Mouse (Mus musculus) hindlimb bud, embryonic 11.5 days (tissue): ENCODE data around the gene Limch1.

Experiments
- DNase-seq: peaks from one replicate; pipeline ENCODE4 v3.0.0-alpha.2; 2012; ENCODE audit warnings: low read depth, low spot score; ENCODE audit errors: extremely low spot score

Gene Limch1

DNA sequence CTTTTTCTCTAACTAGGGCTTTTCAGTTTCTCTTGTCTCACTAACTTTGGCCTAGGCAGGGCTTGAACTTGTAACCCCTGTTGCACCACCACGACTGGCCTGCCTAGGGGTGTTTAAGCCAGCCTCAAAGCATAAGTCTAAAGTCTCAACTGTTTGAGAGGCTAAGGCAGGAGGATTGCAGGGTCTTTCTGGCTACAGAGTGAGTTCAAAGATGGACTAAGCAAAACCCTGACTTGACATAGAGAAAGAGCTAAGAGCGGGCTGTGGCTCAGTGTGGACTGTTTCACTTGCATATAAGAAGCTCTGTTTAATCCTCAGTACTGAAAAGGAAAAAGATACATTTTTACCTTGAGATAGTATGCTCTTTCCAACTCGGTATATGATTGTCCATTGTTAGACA lies 268.3 kb downstream of the Limch1 start:
- DNase-seq, result no peak

DNA sequence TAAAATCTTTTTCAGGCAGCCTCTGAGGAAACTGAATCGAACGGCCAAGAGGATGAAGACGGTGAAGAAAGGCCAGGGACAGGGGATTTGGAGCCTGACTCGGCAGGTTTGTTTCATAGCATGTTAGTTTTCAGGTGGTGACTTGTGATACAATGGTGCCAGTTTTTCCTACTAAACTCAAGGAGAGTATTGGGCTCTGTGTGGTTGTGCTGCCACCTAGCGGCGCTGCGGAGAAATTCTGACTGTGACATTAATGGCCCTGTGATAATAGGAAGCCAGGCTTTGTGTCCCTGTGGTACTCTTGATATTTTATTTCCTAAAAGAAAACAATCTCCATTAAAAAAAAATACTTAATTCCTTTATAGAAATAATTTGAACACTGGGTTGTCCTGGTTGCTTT lies 270.8 kb downstream of the Limch1 start:
- no peak for DNase-seq

DNA sequence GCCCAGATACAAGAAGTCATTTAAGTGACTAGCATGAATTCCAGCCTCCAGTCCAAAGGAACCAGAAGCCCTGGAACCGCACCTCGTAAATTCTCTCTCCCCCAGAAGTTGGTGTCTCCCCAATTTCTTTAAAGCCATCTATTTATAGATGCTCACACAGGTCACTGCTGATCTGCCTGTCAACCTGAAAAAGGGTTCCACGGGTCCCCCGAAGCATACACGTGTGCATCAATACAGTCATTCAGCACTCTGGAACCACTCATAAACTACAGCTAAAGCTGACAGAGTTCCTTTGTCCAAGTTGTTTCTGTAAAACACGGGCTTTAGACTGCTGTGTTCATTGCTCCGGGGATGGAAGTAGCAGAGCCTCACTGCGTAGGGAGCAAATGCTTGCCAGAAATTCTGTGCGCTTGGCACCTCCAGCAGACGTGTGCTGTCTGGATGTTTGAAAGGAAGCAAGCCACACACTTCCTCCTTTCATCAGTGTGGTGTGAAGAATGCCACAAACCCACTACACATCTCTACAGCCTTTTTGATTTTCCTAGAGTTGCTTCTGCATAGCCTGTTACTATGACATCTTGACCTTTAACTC lies 278.9 kb downstream of the Limch1 start:
- no peak for DNase-seq

GRCm38 (mm10) chr5:67025095-67025494 lies 279.5 kb downstream of the Limch1 start:
- DNase-seq, result no peak

DNA sequence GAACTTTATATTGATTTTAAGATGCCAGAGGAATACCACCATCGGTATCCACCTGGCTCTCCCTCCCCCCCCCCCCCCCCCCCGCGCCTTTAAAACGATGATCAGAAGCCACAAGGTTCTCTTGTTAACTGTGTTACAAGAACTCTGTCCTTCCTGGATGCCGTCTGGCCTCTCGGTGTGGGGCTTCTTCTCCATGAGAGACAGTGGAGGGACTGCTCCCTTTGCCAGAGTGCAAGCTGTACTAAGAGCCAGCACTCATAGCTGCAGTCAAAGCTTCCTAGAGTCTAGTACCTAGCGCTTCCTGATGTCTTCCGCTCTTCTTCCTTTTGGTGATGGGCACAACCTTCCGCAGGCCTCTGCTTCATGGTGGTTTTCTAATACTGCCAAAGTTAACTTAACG lies 280.0 kb downstream of the Limch1 start:
- DNase-seq, result no peak

DNA sequence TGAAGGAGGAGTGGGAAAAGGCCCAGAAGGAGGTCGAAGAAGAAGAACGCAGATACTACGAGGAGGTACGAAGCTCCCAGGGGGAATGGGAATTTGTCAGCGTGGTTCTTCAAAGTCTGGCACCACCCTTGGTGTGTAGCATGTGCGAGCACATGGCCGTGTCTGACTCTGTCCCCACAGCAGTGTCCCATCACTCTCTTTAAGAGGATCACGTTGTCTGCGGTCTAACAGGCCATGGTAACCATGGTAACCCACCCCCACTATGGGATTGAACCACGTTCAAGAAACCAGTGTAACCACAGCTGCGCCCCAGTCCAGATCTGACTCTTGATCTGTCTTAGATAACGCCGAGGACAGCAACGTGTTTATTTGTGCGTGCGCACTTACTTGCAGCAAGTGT lies 283.2 kb downstream of the Limch1 start:
- DNase-seq, result no peak

DNA sequence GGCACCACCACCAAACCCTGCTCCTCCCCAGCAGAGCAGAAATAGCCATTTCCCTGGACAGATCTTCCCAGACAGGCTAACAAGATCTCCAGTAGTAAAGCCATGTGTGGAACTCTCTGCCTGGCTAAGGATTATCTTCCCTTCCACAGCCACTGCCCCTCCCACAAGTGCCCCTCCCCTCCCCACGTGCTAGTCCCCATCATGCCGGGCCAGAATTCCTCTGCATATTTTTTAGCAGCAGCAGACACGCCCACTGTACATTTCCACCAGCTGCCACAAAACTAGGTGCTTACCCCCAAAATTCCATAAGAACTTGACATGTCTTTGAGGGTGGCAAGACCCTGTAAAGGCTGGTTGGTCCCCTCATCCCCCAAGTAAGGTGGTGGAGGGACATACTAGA lies 284.3 kb downstream of the Limch1 start:
- no peak for DNase-seq

- no peak for DNase-seq
Observed at GRCm38 (mm10) chr5:67032601-67033000, 287.0 kb downstream of the Limch1 start.

DNA sequence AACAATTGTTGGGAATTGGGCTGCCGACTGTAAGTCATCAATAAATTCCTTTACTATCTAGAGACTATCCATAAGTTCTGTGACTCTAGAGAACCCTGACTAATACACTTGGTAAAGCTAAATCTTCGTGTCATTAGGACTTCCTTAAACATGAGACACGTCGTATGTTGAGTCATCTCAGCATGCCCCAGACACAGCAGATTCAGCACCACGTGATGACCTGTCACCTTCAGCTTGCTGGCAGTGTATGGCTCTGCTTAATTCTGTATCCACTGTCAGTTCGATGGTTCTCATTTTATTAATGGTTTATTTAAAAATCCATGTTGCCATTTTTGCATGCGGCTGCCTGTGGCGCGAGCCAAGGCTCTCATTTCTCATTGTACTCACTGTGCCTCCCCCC lies 298.3 kb downstream of the Limch1 start:
- DNase-seq, result no peak

DNA sequence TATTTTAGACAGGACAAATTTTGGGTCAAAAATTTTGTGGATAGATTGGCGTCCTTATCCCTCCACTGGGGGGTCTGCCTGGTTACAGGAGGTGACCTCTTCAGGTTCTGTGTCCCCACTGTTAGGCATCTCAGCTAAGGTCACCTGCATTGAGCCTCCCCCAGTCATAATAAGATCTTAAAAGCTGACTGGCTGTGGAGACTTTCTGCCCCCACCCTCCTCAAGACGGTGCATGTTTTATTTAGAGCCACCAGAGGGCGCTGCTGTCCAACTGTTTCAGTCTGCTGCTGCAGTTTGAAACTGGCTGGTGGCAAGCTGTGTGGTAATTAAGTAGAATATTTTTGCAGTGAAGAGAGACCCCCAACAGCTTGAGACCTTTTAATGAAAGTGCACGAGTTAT lies 302.4 kb downstream of the Limch1 start:
- DNase-seq, result peak; percentile 49

DNA sequence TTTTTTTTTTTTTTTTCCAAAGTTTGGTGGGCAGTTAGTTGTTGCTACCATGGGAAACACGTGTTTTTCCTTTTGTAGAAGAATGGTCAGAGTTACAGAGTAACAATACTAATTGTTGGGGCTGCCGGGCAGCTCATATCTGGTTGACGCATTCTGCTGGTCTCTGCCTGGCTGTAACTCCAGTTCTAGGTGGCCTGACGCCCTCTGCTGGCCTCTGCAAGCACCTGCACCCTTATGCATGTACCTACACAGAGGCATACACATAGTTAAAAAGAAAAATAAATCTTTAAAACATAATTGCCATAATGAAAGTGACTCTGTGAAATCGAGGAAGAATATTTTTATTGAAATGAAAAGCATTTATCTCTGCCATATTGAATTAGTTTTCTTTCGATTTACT lies 312.2 kb downstream of the Limch1 start:
- DNase-seq, result no peak

- no peak for DNase-seq
Observed at GRCm38 (mm10) chr5:67060519-67060918, 314.9 kb downstream of the Limch1 start.

DNA sequence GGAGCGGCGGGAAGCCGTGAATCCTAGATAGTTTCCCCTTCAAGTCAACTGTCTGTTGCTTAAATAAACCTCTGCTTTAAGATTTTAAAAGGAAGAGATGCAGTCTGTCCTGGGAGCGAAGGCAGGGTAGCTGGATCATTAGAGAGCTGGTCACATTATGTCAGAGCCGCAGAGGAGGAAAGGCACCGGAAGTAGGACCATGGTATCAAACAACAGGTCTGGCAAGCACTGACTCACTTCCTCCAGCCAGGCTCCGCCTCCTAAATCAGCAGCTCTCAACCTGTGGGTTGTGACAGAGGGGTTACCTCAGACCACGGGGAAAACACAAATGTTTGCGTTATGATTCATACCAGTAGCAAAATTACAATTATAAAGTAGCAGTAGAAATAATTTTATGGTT lies 318.0 kb downstream of the Limch1 start:
- no peak for DNase-seq

DNA sequence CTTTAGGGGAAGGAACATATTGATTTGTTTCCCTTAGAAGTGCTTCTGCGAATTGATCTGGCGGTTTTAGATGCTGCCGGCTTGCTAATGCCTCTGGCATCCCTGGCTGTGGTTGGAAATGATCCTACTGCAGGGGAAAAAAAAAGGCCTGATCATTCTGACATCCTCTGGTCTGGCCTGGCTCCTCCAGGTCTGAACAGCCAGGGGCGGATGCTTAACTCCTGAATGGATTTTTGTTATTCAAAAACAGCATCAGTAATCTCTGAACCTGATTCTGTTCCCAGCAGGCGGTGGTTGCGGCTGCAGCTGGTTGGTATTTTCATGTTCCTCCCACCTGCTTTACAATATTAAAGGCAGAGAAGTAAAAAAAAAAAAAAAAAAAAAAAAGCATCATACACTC lies 337.5 kb downstream of the Limch1 start:
- DNase-seq, result no peak

DNA sequence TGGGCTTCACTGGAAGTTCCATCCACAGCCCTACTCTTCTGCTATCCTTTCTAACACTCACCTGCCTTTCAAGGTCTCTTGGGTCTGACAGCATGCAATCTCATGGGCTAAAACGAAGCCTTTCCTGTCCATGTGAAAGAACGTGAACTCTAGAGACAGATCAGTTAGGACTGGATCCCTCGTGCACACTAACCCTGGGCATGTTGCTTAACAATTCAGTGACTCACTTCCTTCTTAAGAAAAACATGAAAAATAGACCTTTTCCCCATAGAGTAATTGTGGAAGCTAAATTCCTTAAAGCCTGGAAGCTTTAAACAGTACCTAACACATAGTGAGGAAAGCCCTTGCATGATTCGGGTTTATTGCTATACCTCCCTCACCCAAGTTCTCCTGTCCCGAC lies 345.2 kb downstream of the Limch1 start:
- no peak for DNase-seq

GRCm38 (mm10) chr5:67091766-67092165 lies 346.1 kb downstream of the Limch1 start:
- no peak for DNase-seq

- DNase-seq, result no peak
Observed at GRCm38 (mm10) chr5:67093991-67094390, 348.4 kb downstream of the Limch1 start.

- DNase-seq, result no peak
Observed at GRCm38 (mm10) chr5:67095153-67095552, 349.5 kb downstream of the Limch1 start.

DNA sequence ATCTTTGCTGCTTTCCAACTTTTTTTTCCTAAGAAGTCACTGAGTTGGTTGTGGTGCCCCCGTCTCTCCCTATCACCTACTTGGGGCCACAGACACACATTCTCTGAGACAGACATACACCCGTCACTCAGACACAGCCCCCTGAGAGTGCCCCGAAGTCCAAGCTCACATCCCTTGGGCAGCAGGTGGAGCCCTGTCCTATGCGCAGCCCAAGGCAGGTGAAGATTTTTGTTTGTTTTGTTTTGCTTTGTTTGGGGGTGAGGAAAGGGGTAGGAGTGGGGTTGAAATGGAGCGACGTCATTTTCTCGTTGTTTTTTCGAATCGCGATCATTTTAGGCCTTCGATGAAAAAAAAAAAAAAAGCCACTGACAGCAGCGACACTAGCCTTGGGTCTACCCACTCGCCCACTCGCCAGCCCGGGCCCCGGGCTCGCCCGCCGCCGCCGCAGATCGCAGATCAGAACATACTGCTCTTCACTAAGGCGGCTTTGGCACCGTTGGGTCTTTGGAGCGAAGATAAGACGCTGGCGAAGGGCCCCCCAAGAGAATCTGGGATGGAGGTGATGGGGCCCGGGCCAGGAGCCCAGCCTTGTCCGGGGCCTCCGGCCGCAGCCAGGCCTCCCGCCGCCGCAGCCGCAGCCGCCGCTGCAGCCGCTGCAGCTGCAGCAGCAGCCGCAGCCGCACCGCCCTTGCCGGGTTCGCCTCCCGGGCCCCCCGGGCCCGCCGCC lies 350.2 kb downstream of the Limch1 start:
- no peak for DNase-seq

- DNase-seq, result no peak
Observed at GRCm38 (mm10) chr5:67096378-67096771, 350.7 kb downstream of the Limch1 start.

DNA sequence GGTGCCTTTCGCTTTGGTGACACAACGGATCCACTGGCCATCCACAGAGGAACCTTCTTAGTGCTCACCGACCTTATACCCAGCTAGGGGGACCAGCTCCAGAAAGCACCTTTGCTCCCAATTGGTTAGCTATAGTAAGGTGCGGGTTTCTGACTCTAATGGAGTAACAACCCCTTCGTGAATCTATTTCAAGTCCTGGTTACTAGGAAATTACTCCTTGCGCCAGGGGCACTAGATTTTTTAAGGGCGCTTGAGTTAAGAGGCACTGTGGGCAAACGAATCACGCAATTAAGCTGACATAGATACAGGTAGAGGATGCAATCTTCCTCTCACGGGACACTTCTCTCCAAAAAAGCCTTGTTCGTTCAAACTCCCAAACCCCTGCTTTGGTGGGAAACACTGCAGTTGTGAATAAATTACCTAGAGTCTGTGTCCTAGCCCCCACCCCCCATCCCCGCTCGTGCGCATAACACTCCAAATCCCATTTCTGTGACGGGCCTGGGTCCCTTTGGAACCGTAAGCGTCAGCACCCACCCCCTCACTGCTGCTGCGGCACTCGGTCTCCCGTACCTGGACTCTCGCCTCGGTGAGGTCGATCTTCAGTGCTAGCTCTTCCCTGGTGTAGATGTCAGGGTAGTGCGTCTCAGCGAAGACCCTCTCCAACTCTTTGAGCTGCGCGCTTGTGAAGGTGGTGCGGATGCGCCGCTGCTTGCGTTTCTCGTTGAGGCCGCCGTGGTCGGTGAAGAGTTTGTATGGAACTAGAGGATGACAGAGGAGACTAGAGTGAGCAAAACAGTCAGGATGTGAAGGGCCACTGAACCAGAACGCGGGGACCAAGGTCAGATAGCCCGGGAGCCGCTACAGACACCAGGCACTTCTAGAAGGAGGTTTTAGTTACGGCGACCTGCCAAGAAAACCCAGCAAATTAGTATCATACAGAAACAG lies 351.8 kb downstream of the Limch1 start:
- DNase-seq, result no peak
